Mouse (Mus musculus) intestine, postnatal 0 days (tissue): Measurements from ENCODE around the gene Lbhd1. TPM values are rescaled to one million over a fixed set of nuclear protein-coding genes. Genes with fewer than 3 reads are reported as not detected.

ENCODE experiments used
- ATAC-seq: fragments of 200-750 bp; cut with Nextera tagmentation; 2 replicates; pipeline ENCODE4 v1.8.0; 2017; ENCODE audit warnings: mild to moderate bottlenecking, moderate TSS enrichment, moderate library complexity
- H3K27ac ChIP-seq: fragments of 300-500 bp; sonication (generic); 2 replicates; pipeline ENCODE4 v1.5.1; 2014; ENCODE audit warnings: mild to moderate bottlenecking, low read depth, low read length, moderate library complexity
- H3K27me3 ChIP-seq: fragments of 300-500 bp; sonication (generic); replicated peaks from 2 replicates; pipeline ENCODE4 v1.6.1; 2014; ENCODE audit warnings: low read length, mixed read lengths; ENCODE audit not compliant: control insufficient read depth, insufficient read depth
- H3K36me3 ChIP-seq: fragments of 300-500 bp; sonication (generic); 2 replicates; pipeline ENCODE4 v1.6.1; 2014; ENCODE audit warnings: mild to moderate bottlenecking, moderate library complexity; ENCODE audit not compliant: control insufficient read depth, insufficient read depth
- H3K4me1 ChIP-seq: fragments of 300-500 bp; sonication (generic); replicated peaks from 2 replicates; pipeline ENCODE4 v1.6.1; 2014; ENCODE audit warnings: antibody characterized with exemption, low read length, mixed read lengths; ENCODE audit not compliant: control insufficient read depth, insufficient read depth
- H3K4me2 ChIP-seq: fragments of 300-500 bp; sonication (generic); replicated peaks from 2 replicates; pipeline ENCODE4 v1.6.1; 2014; ENCODE audit warnings: low read depth, mild to moderate bottlenecking, moderate library complexity
- H3K4me3 ChIP-seq: fragments of 300-500 bp; sonication (generic); 2 replicates; pipeline ENCODE4 v1.5.1; 2014; ENCODE audit warnings: low read depth, low read length
- H3K9ac ChIP-seq: fragments of 300-500 bp; sonication (generic); 2 replicates; pipeline ENCODE4 v1.6.1; 2014; ENCODE audit warnings: mild to moderate bottlenecking, low read depth, low read length
- H3K9me3 ChIP-seq: fragments of 300-500 bp; sonication (generic); 2 replicates; pipeline ENCODE4 v1.6.1; 2016; ENCODE audit warnings: mixed run types; ENCODE audit not compliant: control insufficient read depth
- CTCF ChIP-seq: sonication (generic); IDR thresholded peaks from 2 replicates; pipeline ENCODE4 v1.5.1; 2016; ENCODE audit warnings: low read depth, mild to moderate bottlenecking, control low read depth, antibody characterized with exemption, moderate library complexity
- WGBS: fragments of 180-500 bp; shearing (Covaris S2); extraction: QIAGEN DNeasy Blood & Tissue Kit; methylation state at CpG from one replicate; pipeline ENCODE4 v1.1.7; 2014; 5-methylcytosine and 5-hydroxymethylcytosine counted together
- polyA plus RNA-seq: library from polyadenylated mRNA; unstranded; fragments of >200 nt; fragmentation: Nextera tagmentation; extraction: Ambion mirVana; gene quantifications from 2 replicates; pipeline ENCODE4 v1.2.1, GENCODE M21; 2015

Gene Lbhd1
- polyA plus RNA-seq, 1 experiment from 2014 or later: 44.6 TPM

GRCm38 (mm10) chr19:8870838-8871237 is 12.7 kb upstream of the Lbhd1 start:
- H3K4me1 ChIP-seq: 0 out of 2 replicates have a peak, but pooled peaks cover 3% of the 10 kb centered on the region
- peak overlapping the region; percentile 86 for H3K4me2 ChIP-seq
- no peaks in the 10 kb centered on the region for H3K9me3 ChIP-seq
- peak overlapping the region; percentile 87 for H3K27ac ChIP-seq
- no peak for TF ChIP-seq CTCF
- peak; percentile 12; the same call in 1 of the 2 replicates for ATAC-seq
- no peaks in the 10 kb centered on the region for H3K27me3 ChIP-seq
- peak overlapping the region; percentile 80 for H3K4me3 ChIP-seq
- H3K9ac ChIP-seq: peak overlapping the region; percentile 89
- WGBS: 38% methylated on average over 9 of the region's 9 CpGs
- H3K36me3 ChIP-seq: peaks cover 27% of the 10 kb centered on the region

- peak; percentile 96 for ATAC-seq
- Histone ChIP-seq H3K27me3 (no peaks in the 10 kb centered on the region), H3K36me3 (peaks cover 32% of the 10 kb centered on the region), H3K4me1 (0 out of 2 replicates have a peak, but pooled peaks cover 3% of the 10 kb centered on the region), H3K4me3 (peak within 1 kb of the TSS; percentile 80), H3K9me3 (no peaks in the 10 kb centered on the region), H3K27ac (peak within 1 kb of the TSS; percentile 87), H3K9ac (peak within 1 kb of the TSS; percentile 89), H3K4me2 (peak within 1 kb of the TSS; percentile 86)
- no peak for TF ChIP-seq CTCF
- WGBS: under 1% methylated on average over 59 of the region's 59 CpGs
These were observed 12.0 kb upstream of the Lbhd1 start, which contains the start of gene Ubxn1 for GRCm38 (mm10) chr19:8871267-8872186. Gene Ubxn1 (plus strand): TSS chr19:8871496.

GRCm38 (mm10) chr19:8872266-8872840 is 11.2 kb upstream of the Lbhd1 start:
- no peak for ATAC-seq
- H3K36me3 ChIP-seq: peaks cover 41% of the 10 kb centered on the region

GRCm38 (mm10) chr19:8875031-8875430 is 8.5 kb upstream of the Lbhd1 start:
- Histone ChIP-seq H3K36me3 (peaks cover 43% of the 10 kb centered on the region), H3K9ac (no peak overlapping the region), H3K9me3 (no peaks in the 10 kb centered on the region), H3K27ac (no peak overlapping the region; the same call in 1 of the 2 replicates), H3K4me2 (no peak overlapping the region), H3K4me3 (no peak overlapping the region), H3K27me3 (no peaks in the 10 kb centered on the region), H3K4me1 (0 out of 2 replicates have a peak, but pooled peaks cover 3% of the 10 kb centered on the region)
- WGBS: 88% methylated on average over 7 of the region's 7 CpGs
- no peak for ATAC-seq
- TF ChIP-seq CTCF: no peak

More at GRCm38 (mm10) chr19:8872266-8872840, 11.2 kb upstream of the Lbhd1 start:
- Histone ChIP-seq H3K4me2 (peak overlapping the region; percentile 86), H3K9ac (peak overlapping the region; percentile 89), H3K4me3 (peak overlapping the region; percentile 80), H3K9me3 (no peaks in the 10 kb centered on the region), H3K27me3 (no peaks in the 10 kb centered on the region), H3K4me1 (0 out of 2 replicates have a peak, but pooled peaks cover 3% of the 10 kb centered on the region), H3K27ac (peak overlapping the region; percentile 87)
- 53% methylated on average over 10 of the region's 10 CpGs for WGBS
- TF ChIP-seq CTCF: no peak

- Histone ChIP-seq H3K36me3 (peaks cover 20% of the 10 kb centered on the region), H3K4me1 (no peaks in the 10 kb centered on the region), H3K4me3 (peak within 1 kb of the TSS; percentile 61), H3K9me3 (no peaks in the 10 kb centered on the region), H3K27me3 (no peaks in the 10 kb centered on the region), H3K27ac (peak within 1 kb of the TSS; percentile 55), H3K9ac (peak within 1 kb of the TSS; percentile 78), H3K4me2 (peak within 1 kb of the TSS; percentile 81)
- peak; percentile 93 for ATAC-seq
- TF ChIP-seq CTCF: no peak
- WGBS: under 1% methylated on average over 42 of the region's 42 CpGs
These were observed 3.1 kb upstream of the Lbhd1 start, which contains the start of gene Uqcc3 for GRCm38 (mm10) chr19:8880311-8881033. Gene Uqcc3 (minus strand): TSS chr19:8880923.
